Mouse (Mus musculus) lung, postnatal 0 days (tissue): ENCODE results near the gene Nup210.

Source experiments
- CTCF ChIP-seq: IDR thresholded peaks from 2 replicates; pipeline ENCODE4 v1.5.1; 2016; ENCODE audit warnings: antibody characterized with exemption, mild to moderate bottlenecking
- EP300 ChIP-seq: IDR thresholded peaks from 2 replicates; pipeline ENCODE4 v1.6.1; 2016; ENCODE audit warnings: antibody characterized with exemption, mild to moderate bottlenecking, control low read depth

DNA sequence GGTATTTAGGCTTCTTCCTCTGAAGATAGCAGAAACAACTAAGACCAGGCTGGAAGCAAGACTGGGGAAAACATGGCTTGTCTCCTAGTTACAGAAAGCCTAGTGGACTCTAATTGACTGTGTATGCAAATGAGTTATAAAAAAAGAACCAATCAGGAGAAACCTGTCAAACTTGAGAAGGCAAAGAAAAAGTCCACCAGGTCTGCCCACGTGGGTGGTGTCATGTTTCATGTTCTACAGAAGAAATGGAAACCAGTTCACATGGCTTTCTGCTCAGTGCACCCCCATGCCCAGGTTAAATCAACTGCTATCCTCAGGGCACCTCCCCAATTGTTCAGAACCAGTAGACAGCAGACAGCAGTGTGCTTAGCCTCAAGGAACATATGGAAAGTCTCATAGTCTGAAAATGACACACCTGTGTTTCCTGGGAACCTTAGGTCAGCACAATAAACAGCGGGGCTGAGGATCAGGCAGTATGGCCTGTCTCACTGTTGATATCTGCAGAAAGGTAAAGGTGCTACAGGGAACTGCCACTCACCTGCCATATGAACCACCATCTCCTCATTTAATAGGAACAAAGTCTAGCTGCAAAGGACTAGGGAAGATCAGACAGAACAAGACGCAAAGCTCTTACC, 11.7 kb downstream of the Nup210 start:
- TF ChIP-seq EP300 (no peak), CTCF (no peak)
